Mouse (Mus musculus) adrenal gland, postnatal 36 days (tissue): Measurements from ENCODE around the gene Lingo3. TPM values are rescaled to one million over a fixed set of nuclear protein-coding genes. Genes with fewer than 3 reads are reported as not detected.
A peak's percentile ranks its signal among the peaks of the same experiment; 100 is the strongest.
"Not testable (repeated sequence)": the region's sequence is repeated elsewhere in the genome, so short reads cannot be mapped to it uniquely, and the experiment has no call there.

ENCODE experiments used
- DNase-seq, 2 experiments: peaks; one replicate each; pipeline ENCODE4 v3.0.0; 2021; ENCODE audit warnings: mixed read lengths in 1 of 2
- total RNA-seq, 2 experiments: library from RNA; stranded (reverse); gene quantifications; 2 replicates each; pipeline ENCODE4 v1.2.3; 2021

Gene Lingo3
- total RNA-seq, 2 experiments from 2014 or later, result 5.8 TPM

- no peak for DNase-seq
These were observed 24.4 kb downstream of the Lingo3 start for GRCm38 (mm10) chr10:80819406-80819805.

- DNase-seq, result no peak
These were observed 25.1 kb downstream of the Lingo3 start for GRCm38 (mm10) chr10:80818599-80819281.

DNA sequence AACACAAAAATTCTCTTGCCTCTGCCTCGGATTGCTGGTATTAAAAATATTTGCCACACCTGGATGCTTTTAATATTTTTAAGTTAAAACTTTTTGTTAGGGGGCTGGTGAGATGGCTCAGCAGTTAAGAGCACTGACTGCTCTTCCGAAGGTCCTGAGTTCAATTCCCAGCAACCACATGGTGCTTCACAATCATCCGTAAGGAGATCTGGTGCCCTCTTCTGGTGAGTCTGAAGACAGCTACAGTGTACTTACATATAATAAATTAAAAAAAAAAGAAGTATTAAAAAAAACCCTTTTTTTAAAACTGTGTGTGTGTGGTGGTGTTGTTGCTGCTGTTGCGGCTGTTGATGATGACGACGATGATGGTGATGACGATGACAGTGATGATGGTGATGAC lies 25.9 kb downstream of the Lingo3 start:
- not testable (repeated sequence) for DNase-seq

- peak in 1 of 2 experiments; percentile 62 for DNase-seq
These were observed 26.7 kb downstream of the Lingo3 start for GRCm38 (mm10) chr10:80817164-80817563.

GRCm38 (mm10) chr10:80816303-80816702 lies 27.5 kb downstream of the Lingo3 start:
- not testable (repeated sequence) for DNase-seq

DNA sequence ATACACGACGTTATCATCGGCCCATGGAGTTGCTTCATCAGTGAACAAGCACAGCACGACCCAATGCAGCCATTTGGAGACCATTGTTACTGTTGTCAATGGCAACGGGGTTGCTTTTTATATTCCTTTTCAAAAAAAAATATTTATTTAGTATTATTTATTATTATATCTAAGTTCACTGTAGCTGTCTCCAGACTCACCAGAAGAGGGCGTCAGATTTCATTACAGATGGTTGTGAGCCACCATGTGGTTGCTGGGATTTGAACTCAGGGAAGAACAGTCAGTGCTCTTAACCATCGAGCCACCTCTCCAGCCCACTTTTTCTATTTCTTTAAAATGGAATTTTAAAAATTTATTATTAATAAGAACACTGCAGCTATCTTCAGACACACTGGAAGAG lies 29.0 kb downstream of the Lingo3 start:
- DNase-seq, result no peak

GRCm38 (mm10) chr10:80813366-80813765 lies 30.5 kb downstream of the Lingo3 start, which contains the start of gene Jsrp1:
Gene Jsrp1 (minus strand): TSS chr10:80813498.
- no peak for DNase-seq

DNA sequence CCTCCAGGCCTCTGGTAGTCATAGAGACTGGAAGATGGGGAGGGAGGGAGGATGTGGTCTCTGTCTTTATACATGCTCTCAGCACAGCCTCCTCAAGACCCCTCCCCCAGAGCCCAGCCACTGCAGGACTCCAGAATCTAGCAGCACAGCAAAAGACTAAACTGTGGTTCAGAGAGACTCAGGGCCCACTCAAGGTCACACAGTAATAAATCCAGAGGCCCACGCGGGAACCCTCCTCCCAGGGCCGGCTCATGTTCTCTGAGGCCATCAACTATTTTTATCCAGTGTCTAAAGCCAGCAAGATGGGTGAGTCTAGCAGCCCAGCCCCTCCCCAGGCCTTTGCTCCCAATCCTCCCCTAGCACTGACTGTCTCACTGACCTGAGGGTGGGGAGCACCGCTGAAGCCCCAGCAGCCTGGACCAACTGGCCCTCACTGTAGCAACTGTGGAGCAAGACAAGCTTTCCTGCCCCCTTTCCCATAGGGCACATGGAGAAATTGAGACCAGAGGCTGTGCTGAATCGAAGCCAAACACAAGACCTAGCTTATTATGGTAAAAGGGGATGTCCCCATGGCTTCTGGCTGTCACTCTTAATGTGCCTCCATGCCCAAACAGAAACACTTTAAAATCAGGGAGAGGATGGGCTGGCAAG lies 31.3 kb downstream of the Lingo3 start:
- peak; percentile 68 to 77 for DNase-seq

- peak; percentile 78 to 85 for DNase-seq
These were observed 33.8 kb downstream of the Lingo3 start for GRCm38 (mm10) chr10:80810084-80810483.

DNA sequence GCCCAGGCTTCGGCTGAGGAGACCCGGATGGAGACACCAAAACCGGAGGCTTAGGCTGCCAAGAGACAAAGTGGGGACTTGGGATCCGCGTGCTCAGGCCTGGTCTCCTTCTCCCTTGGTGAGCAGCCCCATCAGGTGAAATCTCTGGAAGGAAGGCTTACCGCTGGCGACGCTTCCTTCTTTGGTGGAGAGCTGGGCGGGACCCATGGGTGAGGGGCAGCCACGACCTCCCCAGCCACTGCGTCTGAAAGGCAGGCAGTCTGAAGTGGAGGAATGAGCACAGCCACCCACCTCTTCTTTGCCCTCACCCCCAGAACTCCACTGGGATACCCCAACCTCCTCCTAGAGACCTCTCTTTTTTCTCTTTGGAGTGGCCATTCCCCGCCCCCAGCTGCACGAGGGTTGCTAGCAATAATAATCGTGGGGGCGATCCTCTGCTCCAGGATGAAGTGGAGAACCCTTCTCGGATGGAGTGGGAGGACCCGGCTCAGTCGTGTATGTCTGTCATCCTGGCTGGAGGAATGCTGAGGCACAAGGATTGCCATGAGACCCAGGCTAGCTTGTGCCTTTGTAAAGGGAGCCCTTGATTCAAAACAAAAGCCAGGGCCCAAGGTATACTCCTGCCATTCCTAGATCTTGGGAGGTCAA lies 34.7 kb downstream of the Lingo3 start:
- DNase-seq, result no peak

GRCm38 (mm10) chr10:80808099-80808984 lies 35.5 kb downstream of the Lingo3 start:
- no peak for DNase-seq

GRCm38 (mm10) chr10:80807057-80807627 lies 36.7 kb downstream of the Lingo3 start:
- peak; percentile 84 to 87 for DNase-seq

GRCm38 (mm10) chr10:80806341-80807056 lies 37.3 kb downstream of the Lingo3 start:
- DNase-seq, result no peak

DNA sequence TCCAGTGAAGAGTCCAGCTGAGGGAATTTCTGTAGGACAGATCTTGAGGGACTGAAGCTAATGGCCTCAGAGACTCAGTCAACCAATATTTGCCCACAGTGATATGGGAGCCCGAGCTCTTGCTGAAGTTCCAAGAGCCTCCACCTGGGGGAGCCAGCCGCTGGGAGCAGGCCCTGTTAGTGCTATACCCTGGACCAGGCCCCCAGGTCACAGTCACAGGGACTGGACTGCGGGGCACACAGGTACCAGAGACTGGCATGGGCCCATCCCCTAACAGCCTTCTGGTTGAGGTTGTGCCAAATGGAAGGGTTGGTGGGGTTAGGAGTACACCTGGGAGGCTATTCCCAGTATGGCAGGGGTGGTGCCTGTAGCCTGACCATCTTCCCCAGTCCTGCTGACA lies 37.9 kb downstream of the Lingo3 start:
- DNase-seq, result peak; percentile 85 to 90

- DNase-seq, result no peak
These were observed 38.5 kb downstream of the Lingo3 start for GRCm38 (mm10) chr10:80805322-80805721.

GRCm38 (mm10) chr10:80804916-80805315 lies 38.9 kb downstream of the Lingo3 start, which contains the start of gene Amh:
Gene Amh (plus strand): TSS chr10:80805243.
- DNase-seq, result no peak

GRCm38 (mm10) chr10:80804340-80804739 lies 39.5 kb downstream of the Lingo3 start:
- no peak for DNase-seq

DNA sequence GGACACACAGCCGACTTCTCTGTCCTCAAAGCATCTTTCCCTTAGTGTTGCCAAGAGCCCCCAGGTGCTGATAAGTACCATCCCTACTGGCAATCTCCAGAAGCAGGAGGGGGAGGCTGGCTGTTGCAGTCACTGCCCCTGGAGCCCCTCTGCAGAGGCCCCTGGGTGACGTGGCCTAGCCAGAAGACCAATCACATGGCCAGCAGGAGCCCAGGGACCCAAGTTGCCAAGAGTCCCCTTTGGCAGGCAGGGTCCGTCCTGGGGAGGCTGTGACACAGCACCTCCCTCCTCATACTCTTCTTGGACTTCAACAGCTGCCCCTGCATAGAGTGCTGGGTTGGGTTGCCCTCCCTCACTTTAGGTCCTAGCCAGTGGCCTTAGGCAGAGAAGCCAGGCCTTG lies 40.8 kb downstream of the Lingo3 start:
- no peak for DNase-seq

GRCm38 (mm10) chr10:80802204-80802912 lies 41.5 kb downstream of the Lingo3 start:
- DNase-seq, result no peak

- peak in 1 of 2 experiments; percentile 0 for DNase-seq
These were observed 44.7 kb downstream of the Lingo3 start for GRCm38 (mm10) chr10:80799070-80799566.
